Mouse (Mus musculus) bone marrow, adult 2 months (tissue): Measurements from ENCODE around the gene Atr. TPM values are rescaled to one million over a fixed set of nuclear protein-coding genes. Genes with fewer than 3 reads are reported as not detected.

Experiments used
- H3K27ac ChIP-seq: fragments of 200-500 bp; 2 replicates; pipeline ENCODE4 v1.5.1; 2012; ENCODE audit warnings: low read depth, mild to moderate bottlenecking, control low read depth, inconsistent platforms, low read length; ENCODE audit not compliant: control insufficient read depth, poor library complexity, insufficient read depth
- H3K4me1 ChIP-seq: fragments of 200-500 bp; 2 replicates; pipeline ENCODE4 v1.6.1; 2011; ENCODE audit warnings: low read length; ENCODE audit not compliant: control insufficient read depth, insufficient read depth
- H3K4me3 ChIP-seq: fragments of 200-500 bp; replicated peaks from 2 replicates; pipeline ENCODE3; 2011; ENCODE audit warnings: mild to moderate bottlenecking, low read depth, low read length, control low read depth; ENCODE audit not compliant: control insufficient read depth
- CTCF ChIP-seq: fragments of 200-500 bp; IDR thresholded peaks from 2 replicates; pipeline ENCODE4 v1.5.1; 2011; ENCODE audit warnings: low read length, control low read depth; ENCODE audit not compliant: control insufficient read depth, insufficient read depth
- POLR2A ChIP-seq: fragments of 200-500 bp; IDR thresholded peaks from 2 replicates; pipeline ENCODE4 v1.6.1; 2011; ENCODE audit warnings: low read depth, mild to moderate bottlenecking, control low read depth, low read length, borderline replicate concordance; ENCODE audit not compliant: control insufficient read depth
- WGBS: fragments of 180-500 bp; shearing (Covaris S2); methylation state at CpG from one replicate; pipeline ENCODE4 v1.1.7; 2018; 5-methylcytosine and 5-hydroxymethylcytosine counted together
- polyA plus RNA-seq: library from polyadenylated mRNA; stranded (reverse); fragments of >200 nt; gene quantifications from 2 replicates; pipeline ENCODE4 v1.2.4, GENCODE M21; 2011; ENCODE audit warnings: low replicate concordance; ENCODE audit not compliant: missing spikeins, insufficient read depth, insufficient read length

The Atr gene
- polyA plus RNA-seq, 1 experiment = 7.5 TPM

GRCm38 (mm10) chr9:95858027-95858570, 702 bp downstream of the Atr start:
- peak overlapping the region; percentile 94 for H3K4me3 ChIP-seq
- no peaks in the 10 kb centered on the region; the same call in none of the 2 replicates for H3K4me1 ChIP-seq
- WGBS = under 1% methylated on average over 31 of the region's 31 CpGs
- H3K27ac ChIP-seq = peak overlapping the region; percentile 75
- TF ChIP-seq POLR2A (no peak), CTCF (no peak)

GRCm38 (mm10) chr9:95878246-95878645, 20.8 kb downstream of the Atr start:
- TF ChIP-seq POLR2A = no peak
- TF ChIP-seq CTCF = no peak
- H3K27ac ChIP-seq = no peak overlapping the region
- H3K4me3 ChIP-seq = no peak overlapping the region
- 52% methylated on average over 5 of the region's 5 CpGs for WGBS
- no peaks in the 10 kb centered on the region for H3K4me1 ChIP-seq

- Histone ChIP-seq H3K27ac (no peak overlapping the region), H3K4me3 (no peak overlapping the region), H3K4me1 (no peaks in the 10 kb centered on the region)
- TF ChIP-seq POLR2A (no peak), CTCF (no peak)
- WGBS = 74% methylated on average over 2 of the region's 2 CpGs
These were observed 25.4 kb downstream of the Atr start for GRCm38 (mm10) chr9:95882751-95883150.

- Histone ChIP-seq H3K4me1 (no peaks in the 10 kb centered on the region), H3K4me3 (no peak overlapping the region), H3K27ac (no peak overlapping the region)
- TF ChIP-seq POLR2A (no peak), CTCF (no peak)
- 66% methylated on average over 5 of the region's 5 CpGs for WGBS
These were observed 40.0 kb downstream of the Atr start for GRCm38 (mm10) chr9:95897392-95897791.

- Histone ChIP-seq H3K4me3 (no peak overlapping the region), H3K4me1 (no peaks in the 10 kb centered on the region), H3K27ac (no peak overlapping the region)
- TF ChIP-seq CTCF = no peak
- no peak for TF ChIP-seq POLR2A
These were observed 75.5 kb downstream of the Atr start for GRCm38 (mm10) chr9:95932855-95933254.

GRCm38 (mm10) chr9:95953658-95954057, 96.3 kb downstream of the Atr start:
- H3K27ac ChIP-seq = no peak overlapping the region
- no peak for TF ChIP-seq POLR2A
- TF ChIP-seq CTCF = no peak
- 77% methylated on average over 4 of the region's 4 CpGs for WGBS
- no peaks in the 10 kb centered on the region; the same call in 1 of the 2 replicates for H3K4me1 ChIP-seq
- H3K4me3 ChIP-seq = no peak overlapping the region

- TF ChIP-seq CTCF = no peak
- Histone ChIP-seq H3K4me1 (no peaks in the 10 kb centered on the region; the same call in 1 of the 2 replicates), H3K4me3 (peak overlapping the region; percentile 74), H3K27ac (no peak overlapping the region)
- WGBS = under 1% methylated on average over 7 of the region's 7 CpGs
These were observed 96.8 kb downstream of the Atr start for GRCm38 (mm10) chr9:95954226-95954584.

- TF ChIP-seq CTCF = no peak
- TF ChIP-seq POLR2A = peak; percentile 56; the same call in 1 of the 2 replicates
- under 1% methylated on average over 57 of the region's 57 CpGs for WGBS
- Histone ChIP-seq H3K4me1 (no peaks in the 10 kb centered on the region; the same call in 1 of the 2 replicates), H3K4me3 (peak within 1 kb of the TSS; percentile 74), H3K27ac (peak within 1 kb of the TSS; percentile 62)
These were observed 97.4 kb downstream of the Atr start, which contains the start of gene Xrn1 for GRCm38 (mm10) chr9:95954585-95955461. Gene Xrn1, plus strand, starts transcription at chr9:95954760.
